Mouse (Mus musculus) v-Abl transformed pro-B cells (cell line): Measurements from ENCODE around the gene Hexim1.

Source experiments
- in situ Hi-C, 2 experiments: fragments of 400-800 bp; cut with MboI; formaldehyde crosslinking; loops; one replicate each; pipeline ENCODE4 v1.15.1; 2025; ENCODE audit not compliant: unreplicated experiment in 2 of 2

The Hexim1 gene

GRCm38 (mm10) chr11:103116008-103116818 is at the start of gene Hexim1:
Gene Hexim1, plus strand, starts transcription at chr11:103116231.
- in situ Hi-C loops: loop anchor here in 1 of 2 experiments (25.0 kb wide), 1 partner anchor 571 kb away; the partner anchor contains the start of gene Gosr2

DNA sequence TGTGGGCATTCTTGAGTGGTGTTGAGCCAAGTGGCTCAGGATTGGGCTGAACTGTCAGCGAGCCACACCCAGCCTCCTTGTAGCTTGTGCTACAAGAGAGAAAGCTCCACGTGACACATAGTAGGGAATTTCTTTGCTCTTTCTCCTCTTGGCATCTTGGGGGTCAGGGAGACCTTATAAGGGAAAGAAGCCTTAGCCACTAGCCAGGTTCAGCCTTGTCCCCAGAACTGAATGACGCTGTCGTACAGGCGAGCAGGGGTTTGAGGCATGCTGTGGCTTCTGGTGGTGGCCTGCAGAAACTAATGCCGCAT is 49.0 kb upstream of the Hexim1 start:
- in situ Hi-C loops: loop anchor here in 1 of 2 experiments (25.0 kb wide), 1 partner anchor 595 kb away; no protein-coding TSS in a partner anchor

- in situ Hi-C loops: loop anchor here in 1 of 2 experiments (25.0 kb wide), 1 partner anchor 595 kb away; no protein-coding TSS in a partner anchor
Observed at GRCm38 (mm10) chr11:103067457-103068001, 48.5 kb upstream of the Hexim1 start.

DNA sequence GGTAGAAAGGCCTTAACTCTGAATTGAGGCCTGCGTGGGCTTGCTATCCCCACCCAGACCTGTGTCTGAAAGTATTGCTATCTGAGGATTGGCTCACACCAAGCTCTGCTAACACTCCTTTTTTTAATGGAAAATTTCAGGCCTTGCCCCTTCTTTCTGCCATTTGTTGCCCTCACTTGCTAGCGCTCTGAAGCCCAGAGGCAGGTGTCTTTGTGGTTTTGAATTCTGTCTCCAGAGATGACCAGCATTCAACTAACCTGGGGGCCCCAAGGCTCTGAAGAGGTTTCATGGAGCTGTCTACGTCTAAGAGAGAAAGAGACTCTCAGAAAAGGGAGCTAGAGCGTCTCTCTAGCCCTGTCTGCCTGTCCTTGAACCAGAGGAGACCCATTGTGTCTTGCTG is 47.8 kb upstream of the Hexim1 start:
- in situ Hi-C loops: loop anchor here in 1 of 2 experiments (25.0 kb wide), 1 partner anchor 594 kb away; no protein-coding TSS in a partner anchor

DNA sequence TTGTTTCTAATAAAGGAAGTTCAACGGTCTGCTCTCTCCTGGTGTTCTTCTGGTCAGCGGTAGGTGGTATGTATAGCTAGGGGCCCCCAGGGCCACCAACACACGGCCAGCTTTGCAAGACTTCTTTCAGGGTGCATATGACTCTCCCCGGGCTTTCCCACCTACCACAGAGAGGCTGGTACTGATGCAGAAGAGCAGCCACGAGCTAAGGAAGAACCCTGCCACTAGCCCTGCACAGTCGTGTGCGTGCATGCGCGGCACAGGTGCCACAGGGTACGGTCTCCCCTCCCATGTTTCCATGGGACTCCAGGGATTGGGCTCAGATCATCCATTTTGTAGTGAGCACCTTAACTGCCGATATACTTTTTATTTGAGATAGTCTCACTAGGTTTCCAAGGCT is 47.1 kb upstream of the Hexim1 start:
- in situ Hi-C loops: loop anchor here in 1 of 2 experiments (25.0 kb wide), 1 partner anchor 593 kb away; no protein-coding TSS in a partner anchor

GRCm38 (mm10) chr11:103069731-103070130 is 46.3 kb upstream of the Hexim1 start:
- in situ Hi-C loops: loop anchor here in 1 of 2 experiments (25.0 kb wide), 1 partner anchor 593 kb away; no protein-coding TSS in a partner anchor

- in situ Hi-C loops: loop anchor here in 1 of 2 experiments (25.0 kb wide), 1 partner anchor 592 kb away; no protein-coding TSS in a partner anchor
Observed at GRCm38 (mm10) chr11:103070322-103070880, 45.6 kb upstream of the Hexim1 start.

GRCm38 (mm10) chr11:103073671-103074070 is 42.4 kb upstream of the Hexim1 start:
- in situ Hi-C loops: loop anchor here in 1 of 2 experiments (25.0 kb wide), 1 partner anchor 589 kb away; no protein-coding TSS in a partner anchor

DNA sequence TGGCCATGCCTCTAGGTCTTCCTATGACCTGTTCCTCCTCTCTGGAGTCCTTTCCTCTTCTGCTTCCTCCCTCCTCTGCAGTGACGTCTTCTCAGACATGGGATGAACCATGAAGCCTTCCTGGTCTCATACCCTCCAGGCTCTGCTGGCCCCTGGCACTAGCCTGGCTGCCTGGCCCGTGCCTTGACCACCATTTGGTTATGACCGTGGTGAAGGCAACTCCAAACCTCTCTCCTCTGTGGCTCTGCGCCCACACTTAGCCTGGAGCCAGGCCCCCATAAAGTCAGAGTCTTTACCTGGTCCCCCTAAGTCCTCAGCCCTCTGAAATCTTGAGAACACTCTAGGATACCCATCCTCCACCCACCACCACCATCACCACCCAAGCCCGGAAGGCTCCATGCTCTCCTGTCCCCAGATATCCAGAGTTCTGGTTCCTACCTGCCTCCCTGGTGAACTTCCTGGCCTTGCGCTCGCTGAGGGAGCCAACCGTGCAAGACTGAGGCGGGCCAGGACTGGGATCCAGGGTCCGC is 41.8 kb upstream of the Hexim1 start:
- in situ Hi-C loops: loop anchor here in 1 of 2 experiments (25.0 kb wide), 1 partner anchor 588 kb away; no protein-coding TSS in a partner anchor

DNA sequence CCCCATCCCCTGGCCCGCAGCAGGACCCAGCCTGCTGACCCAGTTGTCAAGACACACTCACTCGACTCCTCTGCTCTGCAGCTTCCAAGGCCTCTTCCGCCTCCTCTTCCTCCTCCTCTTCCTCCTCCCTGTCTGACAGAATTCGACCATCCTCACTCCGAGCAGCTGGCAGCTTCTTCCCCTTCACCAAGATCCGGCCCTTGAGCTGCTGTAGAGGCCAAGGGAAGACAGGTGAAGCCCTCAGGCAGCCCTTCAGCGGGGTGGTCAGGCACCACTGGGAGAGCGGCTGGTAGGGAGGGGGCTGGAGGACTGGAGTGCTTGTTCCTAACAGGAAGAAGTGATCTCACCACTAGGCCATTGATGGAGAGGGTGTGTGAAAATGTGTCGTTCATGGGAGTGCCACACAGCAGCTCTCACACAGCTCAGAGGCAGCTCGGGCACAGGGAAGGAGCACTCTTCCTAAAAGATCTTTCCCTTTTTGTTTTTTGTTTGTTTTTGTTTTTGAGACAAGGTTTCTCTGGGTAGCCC is 41.2 kb upstream of the Hexim1 start:
- in situ Hi-C loops: loop anchor here in 1 of 2 experiments (25.0 kb wide), 1 partner anchor 587 kb away; no protein-coding TSS in a partner anchor

DNA sequence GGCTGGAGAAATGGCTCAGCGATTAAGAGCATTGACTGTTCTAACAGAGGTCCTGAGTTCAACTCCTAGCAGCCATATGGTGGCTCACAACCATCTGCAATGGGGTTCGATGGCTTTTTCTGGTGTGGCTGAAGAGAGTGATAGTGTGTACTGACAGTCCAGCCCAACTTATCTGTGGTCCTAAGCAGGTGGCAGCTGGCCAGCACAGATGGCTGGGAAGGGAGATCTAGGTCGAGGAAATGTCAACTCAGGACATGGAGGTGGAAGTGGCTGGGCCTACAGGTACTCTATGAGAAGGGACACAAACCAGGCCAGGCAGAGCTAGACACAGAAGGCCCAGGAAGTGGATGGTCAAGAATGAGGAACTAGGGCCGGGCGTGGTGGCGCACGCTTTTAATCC is 40.0 kb upstream of the Hexim1 start:
- in situ Hi-C loops: no loop called here

GRCm38 (mm10) chr11:103076581-103076980 is 39.5 kb upstream of the Hexim1 start:
- in situ Hi-C loops: no loop called here

DNA sequence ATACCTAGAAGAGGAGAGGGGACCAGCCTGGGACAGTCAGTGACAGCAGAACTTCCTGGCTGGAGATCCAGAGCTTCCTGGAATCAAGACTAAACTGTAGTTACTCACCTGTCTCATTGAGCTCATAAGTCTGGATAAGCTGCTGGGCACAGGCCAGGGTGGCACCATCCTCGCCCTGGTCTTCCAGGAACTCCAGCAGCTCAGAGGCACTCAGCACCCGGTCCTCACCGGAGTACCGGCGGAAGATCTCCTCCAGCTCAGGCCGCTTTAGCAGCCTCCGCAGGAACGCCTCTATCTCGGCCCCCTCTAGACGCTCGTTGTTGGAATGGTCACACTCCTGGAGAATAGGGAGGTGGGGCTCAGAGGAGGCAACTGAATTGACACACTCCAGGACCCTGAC is 37.9 kb upstream of the Hexim1 start:
- in situ Hi-C loops: no loop called here

GRCm38 (mm10) chr11:103080323-103081091 is 35.5 kb upstream of the Hexim1 start:
- in situ Hi-C loops: no loop called here

GRCm38 (mm10) chr11:103081631-103082030 is 34.4 kb upstream of the Hexim1 start:
- in situ Hi-C loops: no loop called here

DNA sequence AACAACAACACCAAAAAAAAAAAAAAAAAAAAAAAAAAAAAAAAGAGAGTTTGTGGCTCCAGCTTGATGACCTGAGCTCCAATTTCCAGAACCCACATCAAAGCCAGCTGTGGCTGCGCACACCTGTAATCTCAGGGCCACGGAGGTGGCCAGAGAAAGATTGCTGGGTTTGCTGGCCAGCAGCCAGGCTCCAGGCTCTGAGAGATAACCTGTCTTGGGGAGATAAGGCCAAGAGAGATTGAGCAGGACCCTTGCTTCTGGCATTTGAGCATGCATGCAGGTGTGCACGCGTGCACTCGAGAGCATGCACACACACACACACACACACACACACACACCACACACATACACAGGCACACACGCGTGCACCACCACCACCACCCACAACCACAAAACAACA is 22.7 kb upstream of the Hexim1 start:
- in situ Hi-C loops: no loop called here

GRCm38 (mm10) chr11:103093862-103094833 is 21.9 kb upstream of the Hexim1 start:
- in situ Hi-C loops: no loop called here

GRCm38 (mm10) chr11:103095107-103095670 is 20.8 kb upstream of the Hexim1 start:
- in situ Hi-C loops: no loop called here
